Mouse (Mus musculus): Measurements from ENCODE around the gene Wbp11.

Gene Wbp11

DNA sequence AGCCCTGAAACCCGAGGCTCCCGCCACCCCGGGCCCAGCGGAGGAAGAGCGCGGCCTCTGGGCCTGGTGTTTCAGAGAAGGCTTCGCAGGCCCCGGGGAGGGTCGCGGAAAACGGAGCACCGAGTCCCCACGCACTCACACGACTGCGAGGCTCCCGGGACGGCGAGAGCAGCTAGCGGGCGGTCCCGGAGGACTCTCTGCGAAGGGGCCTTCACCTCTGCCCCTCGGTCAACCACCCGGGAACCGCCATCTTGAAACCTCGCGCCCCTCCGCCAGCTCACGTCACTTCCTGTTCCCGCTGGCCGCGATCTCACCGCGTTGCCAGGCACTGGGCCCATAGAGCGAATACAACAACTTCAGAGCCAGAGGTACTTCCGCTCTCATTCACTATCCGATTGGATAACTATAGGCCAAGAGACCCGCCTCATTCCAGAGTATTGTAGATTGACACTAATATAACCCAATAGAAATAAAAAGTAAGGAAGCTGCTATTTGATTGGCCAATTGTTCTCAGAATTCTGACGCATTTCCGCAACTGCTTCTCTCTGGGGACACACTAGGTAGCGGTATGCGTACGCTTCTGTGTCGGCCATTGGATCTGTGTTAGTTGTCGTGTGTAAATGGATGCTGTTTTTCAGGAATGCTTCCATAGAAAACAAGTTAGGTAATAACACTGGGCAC, at the start of gene Wbp11:
TSS of gene Wbp11 (minus strand) at position 353 of the 681 bp plus-strand sequence.
- in situ Hi-C loops (cut with MboI, MseI) = no loop called here

DNA sequence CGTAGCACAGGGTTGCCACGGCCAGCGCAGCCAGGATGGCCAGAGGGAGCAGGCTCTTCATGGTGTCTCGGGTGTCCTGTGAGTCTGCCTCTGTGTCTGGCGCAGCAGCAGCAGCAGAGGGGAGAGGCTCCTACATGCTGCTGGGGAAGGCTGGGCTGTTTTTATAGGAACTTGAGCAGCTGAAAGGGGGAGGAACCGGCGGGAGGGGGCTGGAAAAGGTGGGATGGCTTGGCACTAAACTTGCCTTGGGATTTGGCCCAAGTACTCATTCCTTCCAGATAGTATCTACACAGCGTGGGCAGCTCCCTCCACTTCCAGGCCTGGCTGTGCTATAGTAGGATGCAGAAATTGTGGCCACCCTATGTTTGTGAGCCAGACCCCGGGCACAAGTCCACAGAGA, 47.6 kb upstream of the Wbp11 start, which contains the start of gene Mgp:
TSS of gene Mgp (minus strand) at position 154 of the 400 bp plus-strand sequence.
- in situ Hi-C loops (cut with MboI, MseI) = loop anchor here in 1 of 2 experiments (10.0 kb wide), 1 partner anchor 289 kb away; no protein-coding TSS in a partner anchor

DNA sequence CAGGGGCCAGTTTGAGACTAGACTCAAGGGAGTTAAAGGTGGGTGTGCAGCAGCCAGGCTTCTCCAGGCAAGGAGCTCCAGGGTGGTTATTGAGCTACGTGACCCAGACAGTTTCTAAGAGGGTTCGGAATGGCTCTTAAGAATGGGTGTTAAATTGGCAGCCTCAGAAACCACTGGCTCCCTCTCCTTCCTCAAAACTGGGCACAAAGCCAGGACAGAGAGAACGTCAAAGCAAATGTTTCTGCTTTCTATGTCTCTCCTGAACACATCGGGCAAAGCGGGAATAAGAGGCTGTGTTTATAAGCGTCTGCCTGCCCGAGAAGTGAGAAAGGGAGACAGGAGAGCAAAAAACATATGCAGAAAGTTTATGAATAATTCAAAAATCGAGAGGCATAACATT, 46.6 kb upstream of the Wbp11 start:
- in situ Hi-C loops (cut with MboI, MseI) = loop anchor here in 1 of 2 experiments (10.0 kb wide), 1 partner anchor 290 kb away; no protein-coding TSS in a partner anchor

DNA sequence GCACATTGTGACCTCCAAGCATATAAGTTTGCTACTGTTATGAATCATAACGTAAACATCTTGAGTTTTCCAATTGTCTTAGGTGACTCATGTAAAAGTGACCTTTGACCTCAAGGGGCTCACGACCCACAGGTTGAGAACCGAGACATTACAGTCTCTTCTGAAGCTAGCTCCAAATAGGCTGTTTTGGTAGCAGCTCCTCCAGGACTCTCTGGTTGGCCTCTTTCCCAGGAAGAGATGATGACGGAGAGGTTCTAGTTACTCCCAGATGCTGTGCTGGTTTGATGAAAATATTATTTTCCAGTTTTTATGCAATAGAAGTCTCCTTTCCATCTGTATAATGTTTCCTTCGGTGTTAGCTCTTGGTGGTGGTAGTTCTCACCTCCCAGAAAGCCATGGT, 40.9 kb upstream of the Wbp11 start:
- in situ Hi-C loops (cut with MboI, MseI) = no loop called here

DNA sequence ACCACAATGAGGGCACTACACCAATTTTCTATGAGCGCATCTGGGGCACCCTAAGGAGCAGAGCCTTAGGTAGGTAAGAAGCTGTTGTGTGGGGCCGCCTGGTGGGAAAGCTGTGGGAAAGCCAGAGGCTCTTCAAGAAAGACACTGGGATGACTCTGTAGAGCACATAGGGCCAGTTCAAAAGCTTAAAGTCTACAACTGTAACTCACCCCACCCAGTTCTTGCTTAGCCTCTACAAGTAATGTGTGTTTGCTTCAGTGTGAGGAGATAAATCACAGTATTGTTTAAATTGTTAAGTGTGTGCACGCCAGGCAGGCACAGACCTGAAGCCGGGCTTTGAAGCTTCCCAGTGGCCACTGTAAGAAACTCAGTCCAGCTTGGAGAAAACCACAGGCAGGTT, 38.1 kb upstream of the Wbp11 start:
- in situ Hi-C loops (cut with MboI, MseI) = no loop called here

DNA sequence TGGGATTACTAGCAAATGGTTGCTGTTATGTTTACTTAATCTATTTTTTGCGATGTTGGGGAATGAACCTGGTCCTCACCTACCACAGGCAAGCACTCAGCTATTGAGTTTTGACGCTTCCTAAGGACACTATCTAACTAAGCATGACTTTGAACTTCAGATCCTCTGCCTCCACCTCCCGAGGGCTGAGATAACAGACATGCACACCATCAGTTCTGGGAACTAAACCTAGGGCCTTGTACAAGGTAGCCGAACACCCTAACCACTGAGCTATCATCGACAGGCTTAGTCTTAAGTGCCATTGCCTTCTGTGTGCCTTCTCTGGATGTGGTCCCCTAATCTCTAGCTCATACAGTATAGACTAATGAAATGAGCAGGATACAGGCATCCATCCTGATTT, 37.3 kb upstream of the Wbp11 start:
- in situ Hi-C loops (cut with MboI, MseI) = no loop called here

DNA sequence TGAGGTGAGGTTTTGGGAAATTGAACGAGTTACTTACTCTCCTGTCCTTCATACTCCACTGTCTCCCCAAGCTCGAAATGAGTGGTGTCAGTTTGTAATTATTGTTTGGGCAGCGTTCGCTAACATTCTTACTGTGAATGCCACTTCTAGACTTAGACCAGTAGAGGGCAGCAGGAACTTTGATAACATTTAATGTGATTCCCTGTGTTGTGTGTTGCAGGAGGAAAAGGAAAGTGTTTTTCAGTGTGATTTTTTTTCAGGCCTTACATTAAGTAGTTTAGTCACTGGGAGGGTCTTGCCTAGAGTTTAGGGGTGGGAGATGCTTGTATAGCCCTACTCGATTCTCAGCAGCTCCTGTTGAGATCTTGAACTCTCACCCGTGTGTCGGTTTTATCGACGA, 33.0 kb upstream of the Wbp11 start:
- in situ Hi-C loops (cut with MboI, MseI) = loop anchor here in 1 of 2 experiments (5.0 kb wide), 1 partner anchor 61 kb away; the partner anchor contains the start of genes Erp27 and Pde6h

DNA sequence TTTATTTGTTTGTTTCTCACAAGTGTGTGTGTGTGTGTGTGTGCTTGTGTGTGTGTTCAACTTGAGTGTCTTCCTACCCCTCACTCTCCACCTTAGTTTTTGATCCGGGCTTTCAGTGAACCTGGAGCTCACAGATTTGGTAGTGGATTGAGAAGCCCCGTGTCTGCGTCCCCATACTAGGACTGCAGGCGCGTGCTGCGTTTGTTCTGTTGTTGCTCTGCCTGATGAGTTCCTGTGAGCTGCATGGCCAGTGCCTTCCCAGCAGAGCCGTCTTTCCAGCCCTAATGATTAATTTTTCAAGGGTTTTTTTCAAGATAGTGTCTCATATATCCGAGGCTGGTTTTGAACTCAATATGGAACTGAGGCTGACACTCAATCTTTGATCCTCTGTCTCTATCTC, 30.4 kb upstream of the Wbp11 start:
- in situ Hi-C loops (cut with MboI, MseI) = loop anchor here (5.0 kb wide), 2 partner anchors 109 to 124 kb away; no protein-coding TSS in a partner anchor

DNA sequence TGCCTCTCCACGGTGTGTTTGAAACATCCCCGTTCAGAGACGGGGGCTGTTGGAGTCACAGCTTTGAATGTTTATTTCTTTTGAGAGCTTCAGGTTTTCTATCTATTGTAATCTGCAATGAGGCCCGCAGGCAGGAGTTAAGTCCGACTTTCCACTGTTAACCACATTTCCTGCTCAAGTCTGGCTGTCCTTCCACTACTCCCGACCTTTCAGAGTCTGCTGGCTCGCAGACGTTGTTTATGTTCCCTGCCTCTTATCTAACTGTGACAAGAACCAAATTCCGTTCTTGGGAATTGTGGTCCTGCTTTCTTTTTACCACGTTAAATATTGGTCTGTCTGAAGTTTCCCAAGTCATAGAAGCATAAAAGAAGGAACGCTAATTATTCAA, 29.8 kb upstream of the Wbp11 start:
- in situ Hi-C loops (cut with MboI, MseI) = loop anchor here (5.0 kb wide), 2 partner anchors 109 to 124 kb away; no protein-coding TSS in a partner anchor

DNA sequence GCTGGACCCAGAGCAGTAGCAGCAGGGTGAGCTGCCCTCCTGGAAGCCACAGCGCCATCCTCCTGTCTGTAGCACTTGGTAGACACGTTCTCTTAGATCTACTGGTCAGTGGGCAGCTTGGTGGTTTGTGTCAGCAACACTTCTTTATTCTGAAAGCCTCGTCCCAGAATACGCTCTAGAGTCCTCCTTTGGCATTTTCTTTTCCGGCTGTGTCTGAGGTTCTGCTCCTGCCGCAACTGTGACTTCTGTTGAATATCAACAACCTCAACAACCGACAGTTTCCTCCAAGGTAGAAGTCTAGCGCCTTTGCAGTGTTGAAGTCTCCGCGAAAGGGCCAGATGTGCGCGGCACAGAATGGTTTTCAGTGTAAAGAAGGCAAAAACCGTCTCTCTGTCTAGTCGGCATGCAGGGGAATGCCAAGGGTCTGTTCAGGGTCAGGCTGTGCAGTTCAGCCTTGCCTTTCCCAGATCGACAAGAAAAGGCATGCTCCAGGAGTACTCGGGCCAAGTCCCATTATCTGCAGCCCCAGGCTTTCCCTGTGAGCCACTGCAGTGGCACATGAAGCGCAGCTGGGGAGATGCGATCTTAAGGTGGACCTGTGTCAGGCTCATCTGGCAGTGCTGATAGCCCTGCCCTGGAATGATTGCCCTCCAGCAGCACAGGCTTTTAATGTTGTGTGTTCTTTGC, 29.3 kb upstream of the Wbp11 start, which contains the start of gene Art4:
TSS of gene Art4 (minus strand) at position 548 of the 687 bp plus-strand sequence.
- in situ Hi-C loops (cut with MboI, MseI) = loop anchor here (5.0 kb wide), 2 partner anchors 110 to 125 kb away; no protein-coding TSS in a partner anchor

DNA sequence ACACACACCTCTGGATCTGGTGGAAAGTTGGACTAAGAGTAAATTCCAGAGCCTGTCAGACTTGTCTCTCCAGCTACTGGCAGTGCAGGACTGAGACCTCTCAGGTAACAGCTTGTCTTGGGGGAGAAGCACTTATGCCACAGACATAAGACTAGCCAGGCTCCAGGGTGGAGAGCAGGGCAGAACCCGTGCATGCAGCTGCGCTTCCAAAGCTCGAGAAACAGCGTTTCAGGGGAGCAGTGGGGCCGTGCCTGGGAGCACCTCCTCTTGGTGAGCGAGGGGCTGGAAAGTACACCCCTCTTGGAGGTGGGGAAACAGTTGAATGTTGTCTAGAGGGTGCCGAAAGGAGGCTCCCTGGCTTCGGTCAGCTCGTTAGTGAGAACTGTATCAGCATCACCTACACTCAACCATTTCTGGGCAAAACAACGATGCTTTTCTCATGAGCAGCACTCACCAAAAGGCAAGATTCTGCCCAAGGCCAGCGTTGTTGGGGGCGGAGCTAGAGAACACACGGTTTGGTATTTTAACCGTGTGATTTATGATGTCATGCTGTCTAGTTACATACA, 28.1 kb upstream of the Wbp11 start:
- in situ Hi-C loops (cut with MboI, MseI) = loop anchor here (5.0 kb wide), 2 partner anchors 111 to 126 kb away; no protein-coding TSS in a partner anchor

DNA sequence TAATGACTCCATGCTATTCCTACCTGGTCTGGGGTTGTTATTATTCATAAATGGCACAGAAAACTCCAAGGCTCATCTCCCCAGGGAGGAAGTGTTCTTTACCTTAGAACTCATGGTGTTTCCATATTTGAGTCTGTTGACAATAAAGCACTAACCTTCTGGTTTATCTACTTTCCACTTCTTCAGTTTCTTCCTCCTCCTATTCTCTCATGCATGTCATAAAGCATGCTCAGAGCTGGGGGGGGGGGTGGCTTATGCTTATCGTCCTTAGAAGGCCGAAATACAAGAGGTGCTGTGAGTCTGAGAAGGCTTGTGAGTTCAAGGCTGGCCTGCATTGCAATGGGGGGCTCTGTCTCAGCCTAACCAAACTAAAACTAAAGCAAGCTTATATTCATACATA, 27.1 kb upstream of the Wbp11 start:
- in situ Hi-C loops (cut with MboI, MseI) = loop anchor here (5.0 kb wide), 2 partner anchors 112 to 127 kb away; no protein-coding TSS in a partner anchor

DNA sequence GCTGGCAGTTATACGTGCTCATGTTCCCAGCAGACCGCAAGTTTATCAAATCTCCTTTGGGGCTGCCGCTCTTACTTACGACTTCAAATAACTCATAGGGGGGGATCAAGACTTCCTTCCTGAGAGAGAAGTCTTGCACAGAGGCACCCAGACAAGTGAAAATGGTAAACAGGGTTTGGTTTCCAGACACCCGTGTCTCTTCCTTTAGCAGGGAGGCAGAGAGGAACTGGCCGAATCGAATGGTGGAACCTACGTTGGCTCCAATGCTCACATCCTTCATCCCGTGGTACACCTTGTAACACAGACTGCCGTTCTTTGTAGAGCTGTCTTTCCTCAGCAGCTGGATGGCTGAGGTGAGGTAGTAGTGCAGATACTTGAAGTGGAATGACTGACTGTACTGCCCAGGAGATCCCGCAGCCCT, 26.3 kb upstream of the Wbp11 start:
- in situ Hi-C loops (cut with MboI, MseI) = no loop called here

DNA sequence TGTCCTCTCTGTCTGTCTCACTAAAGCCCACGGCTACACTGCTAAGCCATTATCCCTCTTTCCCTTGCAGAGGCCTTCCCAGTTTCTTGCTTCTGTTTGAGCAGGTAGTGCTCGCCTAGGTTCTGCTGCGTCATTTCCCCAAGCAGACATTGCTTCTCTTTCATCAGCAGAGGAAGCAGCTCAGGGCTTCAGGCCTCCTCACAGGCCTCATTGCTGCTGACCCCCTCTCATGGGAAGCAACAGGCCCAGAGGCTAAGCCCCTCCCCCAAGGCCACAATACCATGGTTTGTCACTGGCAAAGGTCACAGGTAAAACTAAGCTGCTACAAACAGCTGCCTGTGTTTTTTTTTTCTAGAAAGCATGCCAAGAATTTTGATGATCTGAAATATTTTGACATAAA, 24.7 kb upstream of the Wbp11 start:
- in situ Hi-C loops (cut with MboI, MseI) = no loop called here

DNA sequence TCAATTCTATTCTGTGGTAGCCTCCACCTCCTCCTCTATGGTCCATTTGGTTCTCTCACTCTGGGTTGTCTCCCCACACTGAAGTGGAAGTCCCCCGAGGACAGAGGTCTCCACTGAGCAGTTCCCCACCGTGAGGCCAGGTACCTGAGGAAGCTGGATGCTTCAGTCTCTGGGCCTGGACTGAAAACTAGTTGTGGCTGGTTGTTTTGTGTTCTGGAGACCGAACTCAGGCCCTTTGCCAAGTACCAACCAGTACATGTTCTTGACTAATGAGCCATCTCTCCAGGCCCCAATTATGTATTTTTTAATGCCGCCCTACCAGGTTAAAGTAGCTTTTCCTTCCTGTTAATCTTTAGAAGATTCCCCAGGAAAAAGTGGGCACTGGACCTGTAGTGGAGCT, 24.3 kb upstream of the Wbp11 start:
- in situ Hi-C loops (cut with MboI, MseI) = no loop called here

DNA sequence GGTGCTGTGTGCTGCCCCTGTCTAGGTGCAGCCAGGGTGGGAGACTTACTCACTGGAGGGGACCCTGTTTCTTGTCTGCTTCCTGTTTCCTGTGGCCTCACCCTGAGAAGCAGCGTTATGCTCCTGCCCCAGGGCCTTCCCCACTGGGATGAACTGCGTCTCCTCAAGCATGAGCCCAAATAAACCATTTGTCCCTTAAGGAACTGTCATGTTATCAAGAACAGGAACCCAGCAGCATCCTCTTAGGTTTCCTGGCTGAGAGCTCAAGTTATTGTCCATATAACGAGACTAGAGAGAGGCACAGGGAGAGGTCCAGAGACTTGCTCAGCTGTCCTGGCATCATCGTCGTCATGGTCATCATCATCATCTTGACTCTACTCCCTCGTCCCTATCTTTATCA, 22.2 kb upstream of the Wbp11 start:
- in situ Hi-C loops (cut with MboI, MseI) = no loop called here

DNA sequence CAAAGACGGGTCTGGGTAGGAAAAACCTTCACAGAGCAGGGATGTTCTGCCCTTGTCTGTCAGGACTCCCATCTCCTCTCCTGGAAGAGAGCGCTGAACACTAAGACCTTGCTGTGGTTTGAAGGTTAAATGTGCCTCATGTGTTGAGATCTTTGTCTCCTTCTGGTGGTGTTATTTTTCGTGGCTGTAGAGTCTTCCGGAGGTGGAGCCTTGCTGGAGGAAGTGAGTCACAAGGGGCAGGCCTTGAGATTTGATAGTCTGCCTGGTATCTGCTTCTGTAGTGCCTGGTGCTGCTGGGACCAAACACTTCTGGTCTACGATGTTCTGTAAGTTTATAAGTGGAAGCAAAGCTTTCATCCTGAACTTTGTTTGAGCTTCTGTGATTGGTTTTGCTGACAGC, 20.9 kb upstream of the Wbp11 start:
- in situ Hi-C loops (cut with MboI, MseI) = no loop called here

DNA sequence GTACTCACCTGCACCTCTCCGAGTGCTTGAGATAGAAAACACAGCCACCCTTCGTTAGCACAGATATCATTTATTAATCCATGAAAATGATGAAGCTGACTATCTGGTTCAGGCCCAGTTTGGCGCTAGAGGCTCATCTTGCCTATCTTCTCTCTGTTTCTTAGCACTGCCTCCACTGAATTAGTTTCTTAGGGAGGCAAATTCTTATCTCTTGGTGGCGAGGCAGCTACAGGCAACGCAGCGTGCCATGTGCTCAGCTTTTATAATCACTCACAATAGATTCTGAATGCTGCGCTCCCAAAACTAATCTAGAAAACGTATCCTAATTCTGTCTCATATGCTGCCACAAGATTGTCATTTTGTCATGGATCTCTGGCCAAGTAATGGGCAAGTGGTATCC, 20.4 kb upstream of the Wbp11 start:
- in situ Hi-C loops (cut with MboI, MseI) = no loop called here

DNA sequence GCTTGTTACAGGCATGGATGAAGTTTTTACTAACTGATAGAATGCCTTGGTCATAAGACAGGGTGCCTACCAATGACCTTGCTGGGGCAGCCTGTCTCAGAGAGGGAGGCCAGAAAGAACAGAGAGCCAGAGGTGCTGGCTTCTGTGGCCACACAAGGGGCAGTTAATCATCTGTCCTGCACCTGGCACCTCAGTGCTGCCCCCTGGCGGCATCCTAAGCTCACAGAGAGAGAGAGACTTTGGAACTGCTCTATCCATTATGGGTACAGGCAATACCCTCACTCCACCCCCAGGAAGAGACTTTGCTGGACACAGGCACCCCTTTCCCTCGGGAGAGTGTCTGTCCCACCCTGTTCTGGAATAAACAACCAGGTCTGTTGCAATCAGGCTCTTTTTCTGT, 19.8 kb upstream of the Wbp11 start:
- in situ Hi-C loops (cut with MboI, MseI) = no loop called here

DNA sequence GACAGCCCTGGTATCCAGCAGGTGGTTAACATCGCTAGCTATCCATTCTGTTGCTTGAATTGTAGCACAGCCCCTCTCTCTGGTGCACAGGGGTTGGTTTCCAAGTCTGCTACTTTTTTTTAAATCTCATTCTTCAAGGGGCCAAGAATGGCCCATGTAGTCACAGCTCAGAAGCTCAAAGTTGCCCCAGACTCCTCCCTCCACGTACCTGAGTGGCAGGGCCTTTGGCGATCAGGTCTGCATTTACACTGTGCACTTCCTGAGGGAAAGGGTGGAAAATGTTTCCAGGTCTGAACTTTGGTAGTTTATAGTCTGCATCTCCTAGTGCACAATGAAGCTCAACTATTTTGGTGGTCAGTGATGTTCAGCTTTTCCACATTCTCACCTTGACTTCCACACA, 19.2 kb upstream of the Wbp11 start:
- in situ Hi-C loops (cut with MboI, MseI) = no loop called here

DNA sequence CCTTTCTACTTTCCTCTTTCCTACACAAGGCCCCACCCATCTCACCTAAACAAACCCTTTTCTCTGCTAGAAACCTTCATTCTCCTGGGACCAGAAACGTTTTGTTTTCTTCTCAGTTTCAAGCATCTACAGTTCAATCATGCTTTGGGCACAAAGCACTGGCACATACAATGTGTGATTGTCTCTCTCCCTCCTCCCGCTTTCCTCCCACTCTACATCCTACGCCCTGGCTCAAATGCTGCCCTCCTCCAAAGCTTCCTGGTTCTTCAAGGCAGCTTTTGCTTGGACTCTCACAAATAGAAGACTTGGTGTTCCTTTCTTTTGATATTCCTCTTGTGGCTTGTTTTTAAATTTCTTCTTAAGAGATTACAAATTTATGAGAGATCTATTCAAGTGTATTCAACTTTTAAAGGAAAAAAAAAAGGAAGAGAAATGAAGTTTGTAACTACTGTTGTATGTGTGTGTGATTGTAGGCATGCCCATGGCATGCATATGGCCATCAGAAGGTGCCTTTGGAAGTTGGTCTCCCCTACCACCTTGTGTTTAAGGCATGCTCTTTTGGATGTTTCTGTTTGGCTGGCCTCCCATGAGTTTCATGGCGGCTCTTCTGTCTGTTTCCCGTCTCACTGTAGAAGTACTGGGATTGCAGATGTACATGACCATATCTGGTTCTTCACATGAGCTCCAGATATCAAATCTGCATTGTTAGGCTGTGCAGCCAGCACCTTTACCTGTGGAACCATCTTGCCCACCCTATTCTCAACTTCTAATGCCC, 17.9 kb upstream of the Wbp11 start:
- in situ Hi-C loops (cut with MboI, MseI) = no loop called here

All from T-helper 17 cell (primary cell).